Mouse (Mus musculus): ENCODE measurements around the gene Slc11a2.

Gene Slc11a2

DNA sequence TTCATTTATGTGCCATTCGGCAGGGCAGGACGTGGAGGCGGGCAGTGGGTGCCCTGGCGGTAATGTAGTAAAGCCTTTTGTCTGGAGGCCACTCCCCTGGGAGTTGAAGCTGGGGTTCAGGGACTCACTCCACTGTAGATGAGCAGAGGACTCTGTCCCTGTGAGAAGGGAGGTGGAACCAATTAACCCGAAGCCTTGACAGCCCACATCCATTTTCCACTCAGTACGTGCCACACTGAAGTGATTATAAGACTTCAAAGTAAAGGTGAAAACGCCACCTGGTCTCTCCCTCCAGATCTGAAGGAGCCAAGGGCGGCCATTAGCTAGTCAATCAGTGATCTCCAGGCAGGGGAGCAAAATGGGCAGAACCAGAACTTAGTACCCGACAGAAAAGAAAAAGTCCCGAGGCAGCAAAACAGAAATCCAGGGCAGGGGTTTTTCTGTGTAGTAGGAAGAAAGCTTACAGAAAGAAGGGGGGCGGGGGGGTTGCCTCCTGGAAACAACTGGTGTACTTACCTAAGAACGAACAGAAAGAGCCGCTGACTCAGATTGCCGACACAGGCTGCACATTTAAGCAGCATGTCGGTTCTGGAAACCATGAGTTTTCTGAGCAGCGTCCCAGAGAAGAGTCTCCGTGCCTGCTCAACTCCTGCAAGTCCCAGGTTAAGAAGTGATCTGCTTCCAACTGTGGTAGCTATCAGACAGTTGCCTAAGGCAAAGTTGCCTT lies at the start of gene Slc11a2:
Gene Slc11a2, minus strand, starts transcription at position 677 of the 727 bp plus-strand sequence.
- no peak for DNase-seq (ENCODE audit: low spot score)

DNA sequence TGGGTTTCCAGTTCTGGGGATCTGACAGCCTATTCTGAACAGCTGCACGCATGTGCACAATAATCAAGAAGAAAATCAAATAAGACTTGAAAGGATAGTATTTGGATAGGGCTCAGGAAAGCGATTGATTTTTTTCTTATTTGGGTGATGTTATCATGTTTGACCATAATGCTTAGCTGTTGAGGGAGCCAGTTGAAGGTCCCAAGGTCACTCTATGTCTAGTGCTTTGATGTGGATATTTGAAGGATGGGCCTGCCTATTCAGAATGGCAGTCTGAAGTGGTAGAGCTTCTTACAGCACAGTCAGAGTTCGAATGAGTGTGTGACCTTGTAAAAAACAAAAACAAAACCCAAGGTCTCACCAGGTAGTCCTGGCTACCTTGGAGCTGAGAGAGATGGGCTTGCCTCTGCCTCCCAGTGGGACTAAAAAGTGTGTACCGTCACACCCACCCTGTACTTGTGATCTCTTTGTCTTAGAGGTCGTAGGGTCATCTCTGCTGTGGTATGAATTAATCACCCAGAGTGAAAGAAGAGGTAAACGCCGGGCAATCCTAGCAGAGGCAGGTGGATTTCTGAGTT lies 49.1 kb upstream of the Slc11a2 start:
- DNase-seq (ENCODE audit: low spot score) = no peak

DNA sequence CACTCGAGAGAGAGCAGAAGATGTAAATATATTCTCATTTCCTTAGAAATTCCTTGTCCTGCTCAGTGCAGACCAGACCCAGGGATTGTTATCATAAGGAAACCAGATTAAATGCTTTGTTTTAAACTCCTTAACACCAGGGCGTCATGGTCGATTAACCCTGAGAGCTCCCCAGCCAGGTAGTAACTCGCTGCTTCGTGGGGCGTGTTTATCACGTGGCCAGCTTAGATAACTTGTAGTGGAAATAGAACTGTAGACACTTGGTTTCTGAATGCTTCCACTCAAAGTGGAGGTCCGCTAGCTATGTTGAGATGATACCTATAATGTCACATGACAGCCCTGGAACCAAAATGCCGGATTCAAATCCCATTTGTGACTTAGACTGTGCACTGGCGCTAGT lies 45.2 kb upstream of the Slc11a2 start:
- no peak for DNase-seq (ENCODE audit: low spot score)

DNA sequence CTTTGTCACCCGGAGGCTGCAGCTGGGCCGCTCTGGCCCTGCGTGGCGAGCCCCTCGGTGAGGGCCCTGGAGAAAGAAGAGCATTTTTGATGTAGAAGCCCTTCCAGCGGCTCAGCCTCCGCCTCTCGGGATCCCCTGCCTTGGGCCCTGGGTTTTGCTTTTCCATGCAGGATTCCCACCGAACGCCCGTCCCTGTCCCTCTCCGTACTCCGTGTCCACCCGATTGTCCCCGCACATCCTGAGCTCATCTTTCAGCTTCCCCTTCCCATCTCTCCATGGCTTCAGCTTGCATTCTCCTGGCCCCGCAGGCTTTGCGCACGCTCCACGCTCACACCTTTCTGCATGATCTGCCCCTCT lies 44.3 kb upstream of the Slc11a2 start:
- no peak for DNase-seq (ENCODE audit: low spot score)

DNA sequence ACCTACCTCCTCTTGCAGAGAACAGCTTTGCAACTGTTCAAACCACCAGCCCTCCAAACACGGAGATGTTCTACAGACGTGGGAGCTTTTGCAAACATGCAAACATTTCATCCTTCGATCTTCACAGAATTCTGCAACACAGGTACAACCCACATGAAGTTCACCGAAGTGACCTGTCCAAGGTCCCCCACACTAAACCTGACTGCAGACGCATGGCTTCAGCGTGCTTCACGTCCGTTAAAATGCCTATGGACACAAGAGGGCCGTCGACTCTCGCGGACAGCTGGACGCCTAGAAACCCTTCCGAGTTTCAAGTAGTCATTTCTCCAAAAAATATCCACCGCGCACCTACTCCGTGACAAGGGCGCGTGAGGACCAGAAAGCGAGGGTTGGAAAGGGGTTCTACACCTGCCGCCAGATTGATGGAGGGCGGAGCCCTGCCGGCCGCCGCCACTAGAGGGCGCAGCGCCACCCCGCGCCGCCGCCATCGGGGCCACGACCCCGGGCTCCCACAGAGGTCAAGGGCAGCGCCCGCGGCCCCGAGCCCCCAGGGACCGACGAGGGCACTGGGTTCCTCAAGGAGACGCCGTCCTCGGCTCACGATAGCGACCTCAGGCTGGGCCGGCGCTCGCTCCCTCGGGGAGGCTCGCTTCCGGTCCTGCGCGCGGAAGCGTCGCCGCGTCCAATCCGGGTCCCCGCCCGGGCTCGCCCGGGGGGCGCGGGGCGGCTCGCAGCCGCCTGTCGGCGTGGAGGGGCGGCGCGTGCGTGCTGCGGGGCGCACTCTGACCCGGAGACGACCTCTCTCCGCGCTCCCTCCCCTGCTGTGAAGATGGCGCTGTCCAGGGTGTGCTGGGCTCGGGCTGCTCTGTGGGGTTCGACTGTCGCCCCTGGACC lies 43.7 kb upstream of the Slc11a2 start, which contains the start of gene Letmd1:
Gene Letmd1, plus strand, starts transcription at position 729 of the 894 bp plus-strand sequence.
- DNase-seq (ENCODE audit: low spot score) = peak; percentile 88

DNA sequence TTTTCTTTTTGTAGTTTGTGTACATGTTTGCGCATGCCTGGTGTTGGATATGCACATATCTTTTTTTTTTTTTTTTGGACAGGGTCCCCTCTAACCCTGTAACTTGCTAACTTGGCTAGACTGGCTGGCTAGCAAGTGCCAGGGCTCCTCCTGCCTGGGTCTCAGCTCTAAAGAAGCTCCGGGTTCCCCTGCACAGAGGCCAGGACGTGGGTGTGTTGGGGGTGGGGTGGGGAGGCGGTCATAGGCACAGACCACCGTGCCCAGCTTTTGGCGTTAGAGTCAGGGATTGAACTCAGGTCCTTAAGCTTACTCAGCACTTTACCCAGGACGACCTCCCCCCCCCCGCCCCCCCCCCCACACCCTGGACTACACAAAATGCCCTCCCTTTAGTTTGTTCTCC lies 42.9 kb upstream of the Slc11a2 start:
- DNase-seq (ENCODE audit: low spot score) = no peak

DNA sequence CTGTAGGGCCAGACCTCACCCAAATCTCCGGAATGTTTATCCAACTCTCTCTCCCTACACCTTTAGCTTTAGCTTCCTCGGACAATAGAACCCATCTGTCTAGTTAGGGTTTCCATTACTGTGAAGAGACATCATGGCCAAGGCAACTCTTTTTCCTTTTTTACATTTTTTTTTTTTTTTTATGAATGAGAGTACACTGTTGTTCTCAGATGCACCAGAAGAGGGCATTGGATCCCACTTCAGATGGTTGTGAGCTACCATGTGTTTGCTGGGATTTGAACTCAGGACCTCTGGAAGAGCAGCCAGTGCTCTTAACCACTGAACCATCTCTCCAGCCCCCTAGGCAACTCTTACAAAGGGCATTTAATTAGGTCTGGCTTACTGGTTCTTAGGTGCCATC lies 40.6 kb upstream of the Slc11a2 start:
- DNase-seq (ENCODE audit: low spot score) = no peak

DNA sequence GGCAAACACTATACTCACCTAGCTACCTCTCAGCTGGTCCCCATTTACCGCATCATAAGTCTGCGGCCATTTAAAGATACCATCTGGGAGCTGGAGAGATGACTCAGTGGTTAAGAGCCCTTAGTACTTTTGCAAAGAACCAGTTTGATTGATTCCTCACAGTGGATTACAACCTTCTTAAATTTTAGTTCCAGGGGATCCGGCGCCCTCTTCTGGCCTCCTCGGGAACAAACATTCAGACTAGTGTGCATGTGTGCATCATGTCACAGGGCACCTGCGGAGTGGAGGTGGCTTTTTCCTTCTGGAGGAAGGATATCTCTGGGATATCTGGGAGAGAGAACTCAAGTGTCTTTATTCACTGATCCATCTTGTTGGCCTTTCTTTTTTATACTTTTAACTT lies 38.8 kb upstream of the Slc11a2 start:
- DNase-seq (ENCODE audit: low spot score) = peak; percentile 75

DNA sequence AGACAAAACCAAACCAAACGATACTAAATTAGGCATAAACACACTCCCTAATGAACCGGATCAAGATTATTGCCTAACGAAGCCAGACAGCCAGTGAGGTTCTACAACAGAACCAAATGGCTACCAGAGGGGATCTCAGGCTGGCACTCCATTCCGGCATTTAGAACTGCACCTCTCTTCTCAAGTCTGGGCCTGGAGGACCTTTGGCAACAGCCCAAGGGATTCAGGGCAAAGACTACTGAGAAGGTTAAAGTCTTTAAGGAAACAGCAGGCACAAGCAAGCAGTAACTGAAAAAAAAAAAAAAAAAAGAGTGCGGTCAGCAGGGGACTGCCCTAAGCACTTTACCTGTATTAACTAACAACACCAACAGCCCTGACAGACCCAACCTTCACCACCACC lies 37.2 kb upstream of the Slc11a2 start:
- no peak for DNase-seq (ENCODE audit: low spot score)

DNA sequence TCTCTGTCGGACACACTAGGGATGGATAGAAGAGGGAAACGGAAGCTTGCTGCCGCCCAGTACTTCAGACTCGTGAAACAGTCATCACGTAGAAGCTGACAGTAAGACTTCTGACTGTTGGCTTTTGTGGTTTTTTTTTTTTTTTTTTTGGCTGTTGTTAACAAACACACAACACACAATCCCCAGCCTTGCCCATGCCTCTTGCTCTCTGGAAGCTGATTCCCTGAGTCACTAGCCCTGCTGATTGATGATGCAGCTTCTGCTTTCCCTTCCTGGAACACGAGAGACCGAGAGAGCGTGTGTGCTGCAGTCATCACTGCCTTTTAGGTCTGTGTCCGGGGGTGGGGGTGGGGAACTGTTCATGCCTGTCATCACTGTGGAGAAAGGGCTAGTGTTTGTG lies 36.8 kb upstream of the Slc11a2 start:
- DNase-seq (ENCODE audit: low spot score) = no peak

DNA sequence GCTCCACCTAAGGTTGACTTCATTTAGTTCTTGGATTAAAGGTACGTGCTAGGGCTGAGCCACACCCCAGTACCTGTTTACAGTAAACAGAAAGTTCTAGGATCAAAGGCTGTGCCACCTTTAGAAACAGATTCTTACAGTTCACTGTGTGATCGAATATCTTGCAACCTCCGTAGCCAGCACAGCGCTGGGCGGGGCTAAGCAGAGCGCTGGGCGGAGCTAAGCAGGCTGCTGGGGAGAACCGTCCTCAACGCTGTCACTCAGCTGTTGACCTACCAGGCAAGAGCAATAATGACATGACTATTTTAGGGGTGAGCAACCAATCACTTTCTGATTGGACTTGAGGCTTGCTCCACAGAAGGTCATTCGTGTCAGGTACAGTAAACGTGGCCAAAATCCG lies 36.1 kb upstream of the Slc11a2 start:
- DNase-seq (ENCODE audit: low spot score) = peak; percentile 38

DNA sequence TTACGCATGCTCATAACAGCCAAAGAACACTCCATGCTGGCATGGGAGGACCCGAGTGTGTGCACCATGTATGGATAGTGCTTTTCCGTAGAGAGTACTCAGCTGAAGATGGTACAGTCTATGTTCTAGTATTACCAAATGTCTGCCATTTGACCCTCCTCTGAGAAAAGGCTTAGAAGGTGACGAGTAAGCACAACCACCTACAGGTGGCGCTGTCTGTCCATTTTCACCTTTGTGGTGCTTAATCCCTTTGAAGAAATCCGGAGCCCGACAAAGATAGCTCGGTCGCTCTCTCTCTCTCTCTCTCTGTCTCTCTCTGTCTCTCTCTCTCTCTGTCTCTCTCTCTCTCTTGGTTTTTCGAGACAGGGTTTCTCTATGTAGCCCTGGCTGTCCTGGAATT lies 33.2 kb upstream of the Slc11a2 start:
- peak; percentile 57 for DNase-seq (ENCODE audit: low spot score)

DNA sequence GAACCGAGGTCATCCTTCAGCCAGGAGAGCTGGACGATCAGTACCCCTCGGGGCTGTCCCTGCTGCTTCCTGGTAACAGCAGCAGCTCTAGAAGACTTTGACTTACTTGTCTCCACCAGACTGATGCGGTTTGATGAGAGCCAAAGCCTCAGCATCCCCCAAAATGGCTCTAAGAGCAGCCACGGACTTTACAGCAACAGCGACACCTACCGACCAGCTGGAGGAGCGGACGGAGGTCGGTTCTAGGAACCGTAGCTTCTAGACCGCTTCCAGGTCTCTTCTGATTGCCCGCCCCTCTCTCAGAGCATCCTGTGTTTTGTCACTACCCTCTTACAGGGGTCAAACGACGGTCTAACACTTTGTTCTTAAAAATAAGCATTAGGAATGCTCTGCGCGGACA lies 32.5 kb upstream of the Slc11a2 start:
- peak; percentile 65 for DNase-seq (ENCODE audit: low spot score)

DNA sequence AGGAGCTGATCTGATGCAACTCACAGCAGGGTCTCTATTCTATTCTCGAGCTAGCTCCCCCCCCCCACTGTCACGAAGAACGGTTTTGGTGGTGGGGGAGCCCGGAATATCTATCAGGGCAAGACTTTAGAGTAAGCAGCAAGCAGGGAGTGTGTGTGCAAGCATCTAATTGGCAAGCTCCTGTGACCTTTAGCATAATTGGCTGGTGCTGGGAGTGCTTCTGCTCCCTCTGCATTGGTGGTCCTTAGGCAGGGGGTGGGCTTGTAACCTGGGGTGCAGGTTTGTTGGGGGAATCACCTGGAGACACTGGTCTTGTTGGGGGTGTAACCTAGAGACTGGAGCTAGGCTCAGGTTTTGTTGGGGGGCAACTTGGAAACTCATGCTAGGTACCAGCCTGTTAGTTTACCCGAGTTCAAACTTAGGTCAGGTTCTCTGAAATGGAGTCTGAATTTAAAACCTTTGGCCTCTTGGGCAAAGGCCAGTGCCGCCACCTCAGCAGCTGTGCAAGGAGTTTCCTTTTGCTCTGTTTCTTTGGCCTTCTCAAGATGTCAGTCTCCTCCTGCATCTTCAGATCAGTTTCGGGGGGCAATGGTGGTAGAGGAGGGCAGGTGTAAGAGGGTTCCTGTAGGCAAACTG lies 31.6 kb upstream of the Slc11a2 start:
- DNase-seq (ENCODE audit: low spot score) = no peak

DNA sequence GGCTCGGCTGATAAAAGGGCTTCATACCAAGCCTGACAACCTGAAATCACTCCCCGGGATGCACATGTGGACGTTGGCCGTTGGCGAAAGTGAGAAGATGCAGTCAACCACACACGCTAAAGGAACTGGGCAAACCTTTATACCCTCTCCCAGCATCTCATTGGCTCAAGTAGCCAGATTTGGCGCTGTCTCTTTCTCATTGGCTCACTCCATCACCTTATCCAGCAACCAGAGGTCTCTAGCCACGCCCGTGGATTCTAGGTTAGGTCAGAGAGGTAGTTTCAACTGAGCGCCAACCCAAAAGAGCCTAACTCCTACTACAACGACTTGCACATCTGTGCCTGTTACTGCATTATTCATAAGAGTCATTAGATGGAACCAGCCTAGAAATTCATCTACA lies 27.6 kb upstream of the Slc11a2 start:
- DNase-seq (ENCODE audit: low spot score) = no peak

DNA sequence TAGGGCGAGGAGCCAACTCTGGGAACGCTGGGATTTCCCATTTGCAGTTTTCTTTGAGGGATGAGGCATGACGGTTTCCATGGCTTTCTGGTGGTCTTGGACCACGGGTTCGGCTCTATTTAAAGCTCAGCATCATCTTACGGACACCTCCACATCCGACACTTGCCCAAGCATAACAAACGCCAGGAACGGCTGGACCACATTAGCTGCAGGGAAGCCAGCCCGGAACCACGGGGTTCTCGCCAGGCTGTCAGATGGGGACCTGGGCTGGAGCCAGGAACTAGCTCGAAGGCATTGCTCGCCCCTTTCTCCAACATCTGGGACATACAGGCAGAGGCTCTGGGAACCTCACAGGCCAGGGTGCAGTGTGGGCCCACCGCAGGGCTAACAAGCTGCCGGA lies 26.4 kb upstream of the Slc11a2 start:
- peak; percentile 12 for DNase-seq (ENCODE audit: low spot score)

DNA sequence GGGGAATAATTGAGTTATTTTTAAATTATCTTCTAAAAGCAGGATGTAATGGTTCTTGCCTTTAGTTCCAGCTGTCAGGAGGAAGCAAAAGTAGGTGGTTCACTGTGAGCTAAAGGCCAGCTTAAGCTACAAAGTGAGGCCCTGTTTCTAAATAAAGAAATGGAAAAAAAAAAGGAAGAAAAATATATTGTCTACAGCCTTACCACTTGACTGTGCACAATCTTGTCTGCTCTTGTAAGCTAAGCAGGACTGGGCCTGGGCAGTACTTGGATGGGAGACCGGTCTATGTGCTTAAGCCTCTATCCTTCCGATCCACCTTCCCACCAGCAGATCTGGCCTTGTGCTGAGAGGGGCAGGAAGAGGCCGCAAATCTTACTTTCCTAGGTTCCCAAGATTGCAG lies 24.6 kb upstream of the Slc11a2 start:
- no peak for DNase-seq (ENCODE audit: low spot score)

DNA sequence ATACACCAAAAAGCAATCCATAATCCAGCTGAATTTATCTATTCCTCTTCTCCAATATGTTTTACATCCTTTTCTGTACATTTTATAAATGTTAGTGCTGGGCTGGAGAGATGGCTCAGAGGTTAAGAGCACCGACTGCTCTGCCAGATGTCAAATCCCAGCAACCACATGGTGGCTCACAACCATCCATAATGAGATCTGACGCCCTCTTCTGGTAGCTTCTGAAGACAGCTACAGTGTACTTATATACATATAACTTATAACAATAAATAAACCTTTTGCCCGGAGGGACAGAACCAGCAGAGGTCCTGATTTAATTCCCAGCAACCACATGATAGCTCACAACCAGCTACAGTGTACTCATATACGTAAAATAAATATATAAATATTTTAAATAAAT lies 23.7 kb upstream of the Slc11a2 start:
- DNase-seq (ENCODE audit: low spot score) = no peak

DNA sequence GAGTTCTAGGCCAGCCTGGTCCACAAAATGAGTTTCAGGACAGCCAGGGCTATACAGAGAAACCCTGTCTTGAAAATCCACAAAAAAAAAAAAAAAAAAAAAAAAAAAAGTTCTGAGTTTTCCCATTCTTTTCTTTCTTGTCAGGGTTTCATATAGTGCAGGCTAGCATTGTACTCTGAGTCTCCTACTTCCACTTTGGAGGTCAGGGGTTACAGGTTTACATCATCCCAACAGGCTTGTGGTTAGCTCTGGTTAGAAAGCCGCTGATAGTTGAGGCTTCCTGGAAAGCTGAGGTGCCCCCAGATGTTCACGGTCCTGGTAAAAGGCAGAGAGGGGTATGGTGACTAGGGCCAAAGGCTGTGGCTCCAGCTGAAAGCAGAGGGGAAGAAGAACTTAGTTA lies 22.0 kb upstream of the Slc11a2 start:
- no peak for DNase-seq (ENCODE audit: low spot score)

DNA sequence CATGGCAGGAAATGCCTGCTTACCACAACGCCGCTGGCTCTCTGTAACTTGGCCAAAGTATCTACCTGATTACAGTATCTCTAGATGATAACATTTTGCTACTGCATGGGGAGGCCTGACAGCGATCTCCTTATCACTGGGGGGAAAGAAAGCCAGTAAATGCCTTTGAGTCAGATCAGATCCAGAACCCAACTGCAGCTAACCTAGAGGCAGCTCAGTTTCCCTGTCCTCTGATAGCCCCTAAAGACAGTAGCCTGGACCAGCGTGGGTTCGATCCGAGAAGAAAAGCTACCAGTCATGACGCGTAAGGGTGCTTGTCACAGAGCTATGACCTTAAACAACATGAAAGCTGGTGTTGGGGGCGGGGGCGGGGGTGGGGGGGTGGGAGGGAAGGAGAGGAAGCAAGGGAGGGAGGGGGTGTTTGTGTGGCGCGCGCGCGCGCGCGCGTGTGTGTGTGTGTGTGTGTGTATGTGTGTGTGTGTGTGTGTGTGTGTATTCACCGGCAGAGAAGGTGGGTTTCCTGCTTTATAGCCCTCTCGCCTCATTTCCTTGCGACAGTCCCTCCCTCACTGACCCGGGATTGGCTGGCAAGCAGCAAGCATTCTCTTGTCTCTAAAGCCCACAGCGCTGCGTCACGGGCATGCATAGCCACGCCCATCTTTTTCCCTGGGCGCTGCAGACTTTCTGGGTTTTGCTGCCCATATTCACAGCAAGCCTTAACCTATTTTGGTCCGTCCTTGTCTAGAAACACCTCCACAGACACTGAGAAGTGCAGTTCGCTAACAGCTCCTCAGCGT lies 18.5 kb upstream of the Slc11a2 start:
- peak; percentile 92 for DNase-seq (ENCODE audit: low spot score)

DNA sequence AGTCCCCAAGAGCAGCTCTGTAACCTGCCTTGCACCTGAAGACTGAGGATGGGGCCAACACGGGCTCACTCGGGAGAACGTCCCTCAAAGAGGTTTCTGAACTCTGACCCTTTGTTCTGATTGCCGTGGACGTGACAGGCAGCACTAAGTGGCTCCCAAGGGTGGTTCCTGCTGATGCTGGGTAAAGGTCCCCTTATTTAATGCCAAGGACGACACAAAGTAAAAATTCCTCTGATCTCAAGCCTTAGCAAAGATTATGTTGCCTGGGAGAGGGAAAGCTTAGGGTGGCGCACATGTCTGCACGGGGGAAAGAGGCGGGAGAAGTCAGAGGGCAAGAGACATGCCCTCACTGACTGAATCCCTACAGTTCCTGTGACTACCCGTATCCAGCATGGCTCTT lies 11.6 kb upstream of the Slc11a2 start:
- no peak for DNase-seq (ENCODE audit: low spot score)

DNA sequence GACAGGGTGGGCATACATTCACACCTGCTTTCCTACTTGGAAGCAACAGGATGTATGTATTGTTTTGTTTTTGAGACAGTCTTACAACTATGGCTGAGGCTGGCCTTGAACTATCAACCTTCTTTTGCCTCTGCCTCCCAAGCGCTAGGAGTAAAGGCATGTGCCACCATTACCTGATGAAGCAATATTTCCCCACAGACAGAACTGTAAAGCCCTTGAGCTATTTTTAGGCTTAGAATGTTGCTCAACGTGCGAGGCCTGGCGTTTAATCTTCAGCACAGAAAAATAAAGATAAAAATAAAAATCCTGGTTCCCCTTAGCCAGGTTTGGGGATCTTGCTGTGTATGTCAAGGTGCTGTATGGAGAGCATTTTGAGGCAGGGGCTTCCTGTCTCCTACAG lies 11.2 kb upstream of the Slc11a2 start:
- no peak for DNase-seq (ENCODE audit: low spot score)

Measured in lung, postnatal 25 days (tissue).